Mouse (Mus musculus): ENCODE results near the gene Maco1. TPM values are rescaled to one million over a fixed set of nuclear protein-coding genes. Genes with fewer than 3 reads are reported as not detected.
A peak's percentile ranks its signal among the peaks of the same experiment; 100 is the strongest.

The Maco1 gene
- total RNA-seq, 2 experiments from 2014 or later = 24.9 to 25.9 TPM

GRCm38 (mm10) chr4:134779136-134779934, 73.8 kb downstream of the Maco1 start:
- DNase-seq = peak; percentile 70 to 73
- intact Hi-C loops (cut with DNase I) = loop anchor here (2.0 kb wide), 1 partner anchor 19 kb away; no protein-coding TSS in a partner anchor

GRCm38 (mm10) chr4:134776246-134776645, 76.9 kb downstream of the Maco1 start:
- intact Hi-C loops (cut with DNase I) = no loop called here
- no peak for DNase-seq

- no peak for DNase-seq
- intact Hi-C loops (cut with DNase I) = no loop called here
Observed at GRCm38 (mm10) chr4:134775234-134775944, 77.8 kb downstream of the Maco1 start.

- intact Hi-C loops (cut with DNase I) = no loop called here
- no peak for DNase-seq
Observed at GRCm38 (mm10) chr4:134774126-134774525, 79.0 kb downstream of the Maco1 start.

GRCm38 (mm10) chr4:134772805-134773674, 80.1 kb downstream of the Maco1 start:
- DNase-seq = no peak
- intact Hi-C loops (cut with DNase I) = no loop called here

- intact Hi-C loops (cut with DNase I) = no loop called here
- no peak for DNase-seq
Observed at GRCm38 (mm10) chr4:134769891-134770290, 83.3 kb downstream of the Maco1 start.

- intact Hi-C loops (cut with DNase I) = no loop called here
- DNase-seq = peak in 1 of 2 experiments; percentile 53
Observed at GRCm38 (mm10) chr4:134769081-134769811, 83.9 kb downstream of the Maco1 start.

GRCm38 (mm10) chr4:134768226-134768888, 84.8 kb downstream of the Maco1 start:
- intact Hi-C loops (cut with DNase I) = no loop called here

GRCm38 (mm10) chr4:134767426-134768225, 85.5 kb downstream of the Maco1 start, which contains the start of gene Ldlrap1:
Ldlrap1 (minus strand) TSS chr4:134768024.
- intact Hi-C loops (cut with DNase I) = no loop called here
- peak; percentile 88 to 91 for DNase-seq

More at GRCm38 (mm10) chr4:134768226-134768888, 84.8 kb downstream of the Maco1 start:
- no peak for DNase-seq

GRCm38 (mm10) chr4:134766904-134767425, 86.2 kb downstream of the Maco1 start:
- intact Hi-C loops (cut with DNase I) = no loop called here
- peak; percentile 52 to 64 for DNase-seq

- no peak for DNase-seq
- intact Hi-C loops (cut with DNase I) = no loop called here
Observed at GRCm38 (mm10) chr4:134766277-134766676, 86.9 kb downstream of the Maco1 start.

GRCm38 (mm10) chr4:134764333-134764732, 88.8 kb downstream of the Maco1 start:
- intact Hi-C loops (cut with DNase I) = no loop called here
- DNase-seq = no peak

- no peak for DNase-seq
- intact Hi-C loops (cut with DNase I) = no loop called here
Observed at GRCm38 (mm10) chr4:134762360-134762759, 90.8 kb downstream of the Maco1 start.

GRCm38 (mm10) chr4:134760793-134761201, 92.3 kb downstream of the Maco1 start:
- DNase-seq = peak; percentile 93 to 95
- intact Hi-C loops (cut with DNase I) = loop anchor here (2.0 kb wide), 1 partner anchor 18 kb away; no protein-coding TSS in a partner anchor

- intact Hi-C loops (cut with DNase I) = loop anchor here (2.0 kb wide), 1 partner anchor 19 kb away; no protein-coding TSS in a partner anchor
- no peak for DNase-seq
Observed at GRCm38 (mm10) chr4:134760281-134760680, 92.9 kb downstream of the Maco1 start.

GRCm38 (mm10) chr4:134759564-134759963, 93.6 kb downstream of the Maco1 start:
- no peak for DNase-seq
- intact Hi-C loops (cut with DNase I) = no loop called here

- DNase-seq = no peak
- intact Hi-C loops (cut with DNase I) = no loop called here
Observed at GRCm38 (mm10) chr4:134758922-134759321, 94.2 kb downstream of the Maco1 start.

- peak in 1 of 2 experiments; percentile 36 for DNase-seq
- intact Hi-C loops (cut with DNase I) = no loop called here
Observed at GRCm38 (mm10) chr4:134758367-134758766, 94.8 kb downstream of the Maco1 start.

Data from heart, postnatal 10 days (tissue).